ENCODE assay signal across 12 mouse cellular contexts in genomic region chr7:130425991-130426390, GRCm38 (mm10).
"Had no signal": no experiment of that assay in that cellular context is flagged by ENCODE, and none has a peak within 500 bp of the region (broad histone marks: within the 10 kb centered on the region; RNA-seq: fewer than 3 reads in every experiment).

No protein-coding gene starts in this region.

- ATAC-seq: liver, postnatal 0 days; midbrain, embryonic 16.5 days had no signal

- DNase-seq: kidney, postnatal 10 days; left cerebral cortex, postnatal 4 days; liver; liver, embryonic 13.5 days; liver, postnatal 0 days; right cerebral cortex, postnatal 14 days; thymus, adult 18-20 months; thymus, postnatal 14 days had no signal

- H3K9ac ChIP-seq: liver, embryonic 13.5 days; liver, postnatal 0 days; lung, embryonic 15.5 days; midbrain, embryonic 12.5 days; neural tube, embryonic 13.5 days had no signal

- H3K4me3 ChIP-seq: liver, embryonic 13.5 days; lung, embryonic 15.5 days; midbrain, embryonic 12.5 days; neural tube, embryonic 13.5 days had no signal

- H3K27ac ChIP-seq: liver, embryonic 13.5 days; lung, embryonic 15.5 days; neural tube, embryonic 13.5 days had no signal

- H3K4me2 ChIP-seq: liver, embryonic 13.5 days; lung, embryonic 15.5 days; midbrain, embryonic 12.5 days; neural tube, embryonic 13.5 days had no signal

- H3K9me3 ChIP-seq: liver, embryonic 13.5 days; lung, embryonic 15.5 days; midbrain, embryonic 12.5 days; neural tube, embryonic 13.5 days had no signal

- H3K4me1 ChIP-seq: liver, embryonic 13.5 days; midbrain, embryonic 12.5 days had no signal

- H3K27me3 ChIP-seq: liver, embryonic 13.5 days; lung, embryonic 15.5 days; midbrain, embryonic 12.5 days; neural tube, embryonic 13.5 days had no signal

- H3K36me3 ChIP-seq: liver, embryonic 13.5 days; lung, embryonic 15.5 days; midbrain, embryonic 12.5 days; neural tube, embryonic 13.5 days had no signal
